Mouse (Mus musculus): Measurements from ENCODE around the gene Lpcat1. TPM values are rescaled to one million over a fixed set of nuclear protein-coding genes. Genes with fewer than 3 reads are reported as not detected.
A peak's percentile ranks its signal among the peaks of the same experiment; 100 is the strongest.

Gene Lpcat1
- polyA plus RNA-seq, 1 experiment from 2014 or later, result 59.6 TPM

GRCm38 (mm10) chr13:73448723-73449122 is 18.3 kb upstream of the Lpcat1 start:
- H3K36me3 ChIP-seq, result no peaks in the 10 kb centered on the region
- no peak overlapping the region for H3K27ac ChIP-seq
- peaks cover 10% of the 10 kb centered on the region for H3K4me1 ChIP-seq (replicated peaks)
- no peaks in the 10 kb centered on the region for H3K27me3 ChIP-seq
- no peaks in the 10 kb centered on the region for H3K9me3 ChIP-seq
- 87% methylated on average over 3 of the region's 3 CpGs for WGBS
- ATAC-seq (ENCODE audit: low FRiP score), result no peak
- H3K4me2 ChIP-seq, result no peak overlapping the region
- no peak overlapping the region for H3K9ac ChIP-seq
- no peak overlapping the region for H3K4me3 ChIP-seq

- WGBS, result 93% methylated on average over 3 of the region's 3 CpGs
- H3K9me3 ChIP-seq, result no peaks in the 10 kb centered on the region
- H3K4me3 ChIP-seq, result no peak overlapping the region
- H3K27me3 ChIP-seq, result no peaks in the 10 kb centered on the region
- H3K27ac ChIP-seq, result no peak overlapping the region
- no peak overlapping the region for H3K9ac ChIP-seq
- no peak for ATAC-seq (ENCODE audit: low FRiP score)
- H3K4me2 ChIP-seq, result no peak overlapping the region
- no peaks in the 10 kb centered on the region for H3K4me1 ChIP-seq (replicated peaks)
- no peaks in the 10 kb centered on the region for H3K36me3 ChIP-seq
Observed at GRCm38 (mm10) chr13:73453503-73454217, 13.3 kb upstream of the Lpcat1 start.

GRCm38 (mm10) chr13:73455328-73455727 is 11.7 kb upstream of the Lpcat1 start:
- H3K9ac ChIP-seq, result no peak overlapping the region
- no peak overlapping the region for H3K27ac ChIP-seq
- ATAC-seq (ENCODE audit: low FRiP score), result no peak
- no peaks in the 10 kb centered on the region for H3K4me1 ChIP-seq (replicated peaks)
- H3K4me2 ChIP-seq, result no peak overlapping the region
- WGBS, result 87% methylated on average over 3 of the region's 3 CpGs
- H3K4me3 ChIP-seq, result no peak overlapping the region
- no peaks in the 10 kb centered on the region for H3K36me3 ChIP-seq
- no peaks in the 10 kb centered on the region for H3K9me3 ChIP-seq
- H3K27me3 ChIP-seq, result no peaks in the 10 kb centered on the region

GRCm38 (mm10) chr13:73457301-73457700 is 9.7 kb upstream of the Lpcat1 start:
- Histone ChIP-seq H3K4me3 (no peak overlapping the region), H3K27ac (no peak overlapping the region), H3K9ac (no peak overlapping the region), H3K4me1 (replicated peaks) (no peaks in the 10 kb centered on the region), H3K36me3 (no peaks in the 10 kb centered on the region), H3K27me3 (no peaks in the 10 kb centered on the region), H3K4me2 (no peak overlapping the region), H3K9me3 (no peaks in the 10 kb centered on the region)
- WGBS, result 90% methylated on average over 4 of the region's 4 CpGs
- ATAC-seq (ENCODE audit: low FRiP score), result no peak

- Histone ChIP-seq H3K9me3 (no peaks in the 10 kb centered on the region), H3K4me2 (no peak overlapping the region), H3K27me3 (no peaks in the 10 kb centered on the region), H3K36me3 (no peaks in the 10 kb centered on the region), H3K27ac (no peak overlapping the region), H3K9ac (no peak overlapping the region), H3K4me1 (replicated peaks) (no peaks in the 10 kb centered on the region), H3K4me3 (no peak overlapping the region)
- no peak for ATAC-seq (ENCODE audit: low FRiP score)
- 80% methylated on average over 2 of the region's 2 CpGs for WGBS
Observed at GRCm38 (mm10) chr13:73457741-73458140, 9.3 kb upstream of the Lpcat1 start.

GRCm38 (mm10) chr13:73458719-73459118 is 8.3 kb upstream of the Lpcat1 start:
- Histone ChIP-seq H3K9ac (no peak overlapping the region), H3K36me3 (no peaks in the 10 kb centered on the region), H3K9me3 (no peaks in the 10 kb centered on the region), H3K27me3 (no peaks in the 10 kb centered on the region), H3K4me1 (replicated peaks) (no peaks in the 10 kb centered on the region), H3K4me3 (no peak overlapping the region), H3K27ac (no peak overlapping the region), H3K4me2 (no peak overlapping the region)
- WGBS, result 82% methylated on average over 5 of the region's 5 CpGs
- ATAC-seq (ENCODE audit: low FRiP score), result no peak

DNA sequence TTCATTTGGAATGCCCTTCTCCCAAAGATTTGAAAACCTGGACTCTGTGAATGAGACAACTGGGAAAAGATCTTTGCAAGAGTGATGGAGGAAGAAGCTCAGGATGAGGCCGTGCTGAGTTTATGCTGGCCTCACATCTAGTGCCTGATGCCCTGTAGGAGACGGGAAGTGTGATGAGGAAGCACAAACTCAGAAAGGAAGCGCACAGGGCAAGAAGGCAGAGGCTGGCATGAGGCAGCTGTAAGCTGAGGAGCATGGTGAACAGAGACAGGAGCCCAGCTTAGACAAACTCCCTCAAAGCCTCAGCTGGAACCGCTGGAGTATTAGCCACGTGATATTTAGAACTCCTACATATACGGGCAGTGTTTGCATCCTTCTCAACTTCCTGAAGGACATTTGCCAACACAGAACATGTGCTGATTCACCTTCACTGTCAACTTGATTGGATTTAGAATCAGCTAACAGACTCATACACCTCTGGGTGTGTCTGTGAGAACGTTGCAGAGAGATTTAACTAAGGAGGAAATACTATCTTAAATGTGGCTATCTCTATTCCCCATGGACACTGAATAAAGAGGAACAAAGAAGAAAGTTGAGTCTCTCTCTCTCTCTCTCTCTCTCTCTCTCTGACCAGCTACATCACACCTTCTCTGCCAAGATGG is 7.7 kb upstream of the Lpcat1 start:
- Histone ChIP-seq H3K27ac (no peak overlapping the region), H3K36me3 (no peaks in the 10 kb centered on the region), H3K4me1 (replicated peaks) (no peaks in the 10 kb centered on the region), H3K4me3 (no peak overlapping the region), H3K4me2 (no peak overlapping the region), H3K27me3 (no peaks in the 10 kb centered on the region), H3K9me3 (no peaks in the 10 kb centered on the region), H3K9ac (no peak overlapping the region)
- 82% methylated on average over 7 of the region's 7 CpGs for WGBS
- ATAC-seq (ENCODE audit: low FRiP score), result no peak

- H3K27me3 ChIP-seq, result no peaks in the 10 kb centered on the region
- no peak overlapping the region for H3K4me3 ChIP-seq
- no peak overlapping the region for H3K4me2 ChIP-seq
- no peak overlapping the region for H3K27ac ChIP-seq
- H3K9me3 ChIP-seq, result no peaks in the 10 kb centered on the region
- peaks cover 7% of the 10 kb centered on the region; the same call in 1 of the 2 replicates for H3K4me1 ChIP-seq (replicated peaks)
- no peaks in the 10 kb centered on the region for H3K36me3 ChIP-seq
- no peak for ATAC-seq (ENCODE audit: low FRiP score)
- H3K9ac ChIP-seq, result no peak overlapping the region
Observed at GRCm38 (mm10) chr13:73461551-73461950, 5.4 kb upstream of the Lpcat1 start.

DNA sequence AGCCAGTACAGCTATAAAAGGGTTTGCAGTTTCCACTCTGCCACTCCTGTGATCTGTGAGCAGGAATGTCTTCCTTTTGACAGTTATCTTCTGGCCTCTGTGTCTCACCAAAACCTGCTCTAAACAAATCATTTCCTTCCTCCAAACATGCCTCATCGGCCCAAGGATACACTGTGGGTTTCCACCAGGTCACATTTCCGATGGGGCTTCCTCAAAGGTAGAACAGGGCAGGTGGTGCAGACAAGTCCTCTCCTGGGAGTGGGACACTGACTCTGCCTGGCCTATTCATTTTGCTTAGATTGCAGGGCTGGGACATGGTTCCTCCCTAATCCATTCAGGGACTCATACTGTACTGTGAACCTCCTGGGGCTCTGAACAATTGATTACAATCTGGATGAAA is 1.8 kb upstream of the Lpcat1 start:
- ATAC-seq (ENCODE audit: low FRiP score), result no peak
- peaks cover 32% of the 10 kb centered on the region for H3K4me1 ChIP-seq (replicated peaks)
- no peaks in the 10 kb centered on the region for H3K9me3 ChIP-seq
- no peak overlapping the region for H3K4me2 ChIP-seq
- H3K27ac ChIP-seq, result peak overlapping the region; percentile 62; the same call in 1 of the 2 replicates
- no peaks in the 10 kb centered on the region for H3K36me3 ChIP-seq
- 60% methylated on average over 2 of the region's 2 CpGs for WGBS
- H3K27me3 ChIP-seq, result no peaks in the 10 kb centered on the region
- H3K4me3 ChIP-seq, result no peak overlapping the region
- no peak overlapping the region for H3K9ac ChIP-seq

DNA sequence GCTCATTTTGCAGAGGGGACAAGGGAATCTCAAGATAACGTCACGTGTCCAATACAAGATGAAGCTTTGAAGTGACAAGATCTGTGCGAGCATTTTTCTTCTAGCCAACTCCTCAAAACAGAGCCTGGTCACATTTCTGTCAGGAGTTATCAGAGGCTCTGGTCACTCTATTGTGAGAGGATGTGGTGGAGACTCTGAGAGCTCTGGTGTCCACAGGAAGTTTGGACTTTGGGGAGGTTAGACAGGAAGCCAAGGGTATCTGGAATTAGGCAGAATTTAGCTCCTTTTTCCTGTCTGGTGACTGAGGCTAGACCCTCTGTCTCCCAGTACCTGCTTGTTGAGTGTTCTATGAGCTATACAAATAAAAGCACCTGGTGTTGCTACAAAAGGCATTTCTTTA is 586 bp upstream of the Lpcat1 start:
- peak overlapping the region; percentile 98; the same call in 1 of the 2 replicates for H3K27ac ChIP-seq
- no peak for ATAC-seq (ENCODE audit: low FRiP score)
- peak overlapping the region; percentile 87 for H3K4me3 ChIP-seq
- no peaks in the 10 kb centered on the region for H3K9me3 ChIP-seq
- 89% methylated on average over 3 of the region's 3 CpGs for WGBS
- no peaks in the 10 kb centered on the region for H3K36me3 ChIP-seq
- H3K4me2 ChIP-seq, result peak overlapping the region; percentile 89
- peaks cover 44% of the 10 kb centered on the region for H3K4me1 ChIP-seq (replicated peaks)
- peak overlapping the region; percentile 98; the same call in 1 of the 2 replicates for H3K9ac ChIP-seq
- H3K27me3 ChIP-seq, result no peaks in the 10 kb centered on the region

- 1% methylated on average over 42 of the region's 53 CpGs for WGBS
- peak; percentile 94 for ATAC-seq (ENCODE audit: low FRiP score)
- H3K9ac ChIP-seq, result peak overlapping the region; percentile 98
Observed at GRCm38 (mm10) chr13:73467421-73468237, 632 bp downstream of the Lpcat1 start.

GRCm38 (mm10) chr13:73468834-73469233 is 1.8 kb downstream of the Lpcat1 start:
- no peak for ATAC-seq (ENCODE audit: low FRiP score)
- Histone ChIP-seq H3K27me3 (no peaks in the 10 kb centered on the region), H3K9me3 (no peaks in the 10 kb centered on the region), H3K4me1 (replicated peaks) (peaks cover 46% of the 10 kb centered on the region), H3K4me2 (peak overlapping the region; percentile 89), H3K9ac (peak overlapping the region; percentile 98), H3K36me3 (no peaks in the 10 kb centered on the region), H3K27ac (no peak overlapping the region), H3K4me3 (peak overlapping the region; percentile 87)
- whole genome bisulfite sequencing, result 53% methylated on average over 3 of the region's 3 CpGs

More at GRCm38 (mm10) chr13:73467421-73468237, 632 bp downstream of the Lpcat1 start:
- Histone ChIP-seq H3K4me3 (peak overlapping the region; percentile 87), H3K4me2 (peak overlapping the region; percentile 89), H3K9me3 (no peaks in the 10 kb centered on the region), H3K27me3 (no peaks in the 10 kb centered on the region), H3K27ac (peak overlapping the region; percentile 98), H3K4me1 (replicated peaks) (peaks cover 46% of the 10 kb centered on the region), H3K36me3 (no peaks in the 10 kb centered on the region)
